Mouse (Mus musculus) B cell, adult 2 months (primary cell): Measurements from ENCODE around the gene Rab38.

Source experiments
- DNase-seq, 2 experiments: peaks; one replicate each; pipeline ENCODE4 v3.0.0; 2022

Rab38 gene

DNA sequence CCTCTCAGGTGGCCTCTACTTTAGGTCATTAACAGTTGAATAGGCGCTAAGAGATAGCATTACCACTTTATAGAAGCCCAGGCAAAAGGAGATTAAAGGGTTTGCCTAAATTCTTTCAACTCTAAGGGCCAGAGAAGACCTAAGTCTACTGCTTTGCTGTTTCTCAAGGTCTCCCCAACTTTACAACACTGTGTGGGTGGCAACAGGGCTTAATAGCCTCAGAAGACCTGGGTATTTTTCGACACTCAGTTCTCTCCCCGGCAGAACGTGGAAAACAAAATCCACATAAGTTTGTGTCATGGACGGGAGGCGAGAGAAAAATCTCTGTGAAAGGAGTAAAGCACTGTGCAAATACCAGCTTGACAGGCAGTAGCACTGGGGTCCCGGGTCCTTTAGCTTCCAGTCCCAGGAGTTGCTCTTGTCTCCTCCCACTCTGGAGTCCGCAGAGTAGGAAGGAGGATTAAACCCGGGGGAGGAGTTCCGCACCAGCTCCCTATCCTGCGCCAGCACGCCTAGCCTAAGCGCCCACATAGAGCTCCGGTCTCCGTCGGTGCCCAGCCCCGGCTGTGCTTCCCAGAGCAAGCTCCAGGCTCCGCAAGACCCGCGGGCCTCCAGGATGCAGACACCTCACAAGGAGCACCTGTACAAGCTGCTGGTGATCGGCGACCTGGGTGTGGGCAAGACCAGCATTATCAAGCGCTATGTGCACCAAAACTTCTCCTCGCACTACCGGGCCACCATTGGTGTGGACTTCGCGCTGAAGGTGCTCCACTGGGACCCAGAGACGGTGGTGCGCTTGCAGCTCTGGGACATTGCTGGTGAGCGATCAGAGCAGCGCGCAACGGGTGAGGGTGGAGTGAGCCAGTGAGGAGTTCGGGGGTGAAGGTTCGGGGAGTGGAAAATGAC lies at the start of gene Rab38:
Gene Rab38, plus strand, starts transcription at position 488 of the 906 bp plus-strand sequence.
- DNase-seq: no peak

DNA sequence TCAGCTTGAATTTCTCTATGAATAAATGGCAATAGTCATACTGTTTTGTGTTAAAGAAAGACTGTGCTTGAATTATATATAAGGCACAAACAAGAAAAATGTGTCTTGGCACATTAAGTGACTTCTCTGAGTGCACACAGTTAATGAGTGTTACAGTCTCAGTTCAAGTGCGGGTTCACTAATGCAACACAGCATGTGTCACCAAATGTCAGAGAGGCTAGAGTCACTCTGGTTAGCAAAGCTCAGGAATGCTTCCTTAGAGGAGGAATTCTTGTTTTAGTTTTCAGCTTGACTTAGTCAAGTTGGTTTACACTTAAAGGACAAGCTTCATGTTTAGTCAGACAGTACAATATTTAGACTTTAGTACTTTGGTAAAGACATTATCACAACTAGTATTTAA lies 35.5 kb upstream of the Rab38 start:
- DNase-seq: no peak

DNA sequence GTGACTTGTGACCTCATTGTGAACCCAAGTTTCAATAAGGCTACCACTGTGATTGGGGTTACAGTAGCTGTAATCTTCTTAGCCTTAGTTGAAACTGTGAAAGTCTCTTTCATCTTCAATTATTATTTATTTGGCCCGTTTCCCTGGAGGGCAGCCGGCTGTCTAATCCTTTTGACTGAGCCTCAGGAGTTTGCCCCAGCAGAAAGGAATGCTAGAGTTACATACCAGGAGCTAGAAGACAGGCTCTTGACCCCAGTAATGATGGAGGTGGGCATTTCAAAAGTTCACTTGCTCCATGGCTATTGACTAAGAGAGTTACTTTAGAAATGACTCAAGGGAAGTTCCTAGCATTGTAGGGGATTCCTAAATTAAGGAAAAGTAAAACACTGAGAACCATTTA lies 34.3 kb upstream of the Rab38 start:
- no peak for DNase-seq

GRCm38 (mm10) chr7:88405311-88405710 lies 24.8 kb upstream of the Rab38 start:
- DNase-seq: no peak

GRCm38 (mm10) chr7:88406466-88406865 lies 23.6 kb upstream of the Rab38 start:
- DNase-seq: no peak

- DNase-seq: no peak
Observed at GRCm38 (mm10) chr7:88421821-88422220, 8.3 kb upstream of the Rab38 start.

- DNase-seq: no peak
Observed at GRCm38 (mm10) chr7:88423889-88424288, 6.2 kb upstream of the Rab38 start.

DNA sequence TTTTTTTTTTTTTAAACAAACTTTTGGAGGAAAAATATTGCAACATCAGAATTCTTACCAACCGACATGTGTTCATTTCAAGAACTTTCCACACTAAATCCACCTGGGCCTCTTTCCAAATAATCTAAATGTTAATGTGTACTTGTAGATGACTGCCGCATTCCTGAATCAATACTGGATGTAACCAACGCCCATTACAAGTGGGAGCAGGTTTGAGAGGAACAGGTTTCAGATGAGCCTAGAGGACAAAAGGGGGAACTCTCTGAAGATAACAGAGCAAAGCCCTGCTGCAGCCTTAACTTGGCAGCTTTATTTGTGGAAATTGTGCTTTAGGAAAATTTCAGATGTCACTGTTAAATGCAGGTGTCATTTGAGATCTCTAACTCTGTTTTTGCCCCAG lies 4.3 kb upstream of the Rab38 start:
- no peak for DNase-seq

GRCm38 (mm10) chr7:88427484-88427883 lies 2.6 kb upstream of the Rab38 start:
- no peak for DNase-seq

DNA sequence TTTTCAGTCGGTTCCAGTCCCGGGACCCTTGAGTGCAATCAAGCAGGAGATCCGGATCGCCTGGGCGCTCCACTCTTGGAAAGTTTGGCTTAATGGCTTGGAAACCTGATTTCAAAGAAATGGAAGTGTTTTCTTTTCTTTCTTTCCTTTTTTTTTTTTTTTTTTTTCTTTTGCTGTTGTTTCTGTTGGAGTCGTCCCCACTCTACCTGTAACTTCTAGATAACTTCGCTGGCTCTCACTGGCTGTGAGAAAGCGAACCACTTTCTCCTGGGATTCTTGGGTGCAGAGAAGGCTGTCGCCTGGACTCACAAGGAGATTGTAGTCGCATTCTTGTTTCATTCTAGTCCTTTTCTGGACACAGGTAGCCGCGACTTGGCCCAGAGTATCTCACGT lies 615 bp downstream of the Rab38 start:
- DNase-seq: no peak

GRCm38 (mm10) chr7:88440301-88440700 lies 10.2 kb downstream of the Rab38 start:
- no peak for DNase-seq

DNA sequence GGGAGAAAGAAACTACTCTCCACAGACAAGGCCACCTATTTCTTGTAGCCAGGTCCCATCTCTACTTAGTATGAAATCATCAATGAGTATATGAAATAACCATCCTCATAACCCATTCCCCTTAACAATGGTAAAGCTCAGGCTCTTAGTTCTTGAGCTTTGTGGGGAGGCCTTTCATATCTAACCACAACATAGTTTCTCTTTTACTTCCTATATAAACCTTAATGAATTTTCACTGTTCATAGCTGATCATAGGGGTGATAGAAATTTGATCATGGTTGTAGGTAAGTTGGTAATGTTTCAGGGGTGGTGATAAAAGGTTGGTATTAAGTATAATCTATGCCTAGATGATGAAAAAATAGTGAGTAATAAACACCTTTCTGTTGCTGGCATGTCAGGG lies 12.6 kb downstream of the Rab38 start:
- DNase-seq: no peak

DNA sequence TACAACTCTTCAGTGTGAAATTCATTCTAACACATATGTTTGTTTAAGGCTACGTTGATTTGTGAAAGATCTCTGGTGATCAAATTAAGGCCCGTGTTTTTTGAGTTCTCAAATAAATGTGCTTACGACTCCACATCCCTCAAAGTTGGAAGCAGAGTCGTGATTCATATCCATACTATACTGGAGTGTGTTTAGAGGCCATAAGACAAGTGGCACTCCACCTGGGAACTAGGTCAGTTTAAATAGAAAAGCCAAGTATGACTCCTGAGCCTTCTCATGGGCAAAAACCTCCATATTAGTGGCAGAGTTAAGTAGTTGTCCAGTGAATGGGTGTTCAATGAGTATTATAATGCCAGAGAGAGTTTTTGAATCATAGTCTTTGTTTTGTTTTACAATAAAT lies 13.4 kb downstream of the Rab38 start:
- DNase-seq: no peak

GRCm38 (mm10) chr7:88445320-88445903 lies 15.3 kb downstream of the Rab38 start:
- DNase-seq: no peak

DNA sequence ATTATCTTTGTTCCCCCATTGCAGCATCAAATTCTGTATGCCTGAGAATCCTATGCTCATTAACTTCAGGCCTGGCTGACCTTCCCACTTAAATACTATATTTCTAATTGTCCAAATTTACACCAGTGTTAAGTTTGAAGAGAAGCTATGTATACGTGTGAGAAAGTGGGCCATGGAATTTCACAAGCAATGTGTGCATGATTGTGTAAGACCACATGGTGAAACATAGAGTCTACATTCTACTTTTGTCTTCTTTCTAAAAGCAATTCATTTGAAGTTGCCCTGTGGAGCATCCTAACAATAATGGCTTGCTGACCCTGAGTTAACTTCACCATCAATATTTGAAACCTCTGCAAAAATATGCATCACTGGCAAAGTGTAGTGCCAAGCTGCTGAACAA lies 23.2 kb downstream of the Rab38 start:
- DNase-seq: no peak

GRCm38 (mm10) chr7:88457827-88458226 lies 27.8 kb downstream of the Rab38 start:
- DNase-seq: no peak

DNA sequence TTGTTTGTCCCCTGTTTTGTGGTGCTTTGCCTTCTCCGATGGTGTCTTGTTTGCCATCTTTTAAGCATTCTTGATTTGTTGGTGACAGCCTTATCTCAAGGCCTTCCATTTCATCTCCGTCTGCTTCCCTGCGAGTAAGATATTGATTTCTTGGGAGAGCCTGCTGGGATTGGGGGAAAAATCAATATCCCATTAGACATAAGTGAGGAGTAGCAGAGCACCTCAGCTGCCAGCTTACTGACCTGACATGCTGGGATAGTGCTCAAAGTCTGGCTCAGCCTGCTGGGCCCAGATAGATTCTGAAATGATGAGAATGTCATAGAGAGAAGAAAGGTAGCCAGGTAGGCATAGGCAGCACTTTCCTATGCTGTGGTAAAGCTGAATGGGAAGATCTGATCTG lies 37.7 kb downstream of the Rab38 start:
- DNase-seq: no peak

DNA sequence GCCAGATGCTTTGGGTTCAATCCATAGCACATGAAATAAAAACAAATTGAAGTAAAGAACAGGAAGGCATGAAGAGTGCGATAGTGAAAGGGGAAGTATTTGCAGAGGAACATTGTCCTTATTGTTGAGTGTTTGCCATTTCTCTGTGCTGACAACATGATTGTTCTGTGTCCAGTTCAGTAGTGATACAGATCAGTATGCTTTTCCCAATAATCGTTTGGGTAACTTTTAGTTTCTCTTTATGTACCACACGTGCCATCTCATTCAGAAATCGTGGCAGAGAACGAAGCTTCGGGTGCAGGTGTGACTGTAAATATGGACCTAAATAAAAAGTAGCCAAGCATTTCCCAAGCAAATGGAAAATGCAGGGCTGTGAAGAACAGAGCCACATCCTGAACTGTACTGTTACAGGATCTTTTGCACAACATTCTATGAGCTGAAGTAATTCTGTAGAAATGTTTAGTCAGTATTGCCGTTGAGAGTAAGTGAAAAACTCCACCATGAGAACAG lies 52.1 kb downstream of the Rab38 start:
- no peak for DNase-seq

GRCm38 (mm10) chr7:88482628-88483027 lies 52.6 kb downstream of the Rab38 start:
- DNase-seq: no peak

DNA sequence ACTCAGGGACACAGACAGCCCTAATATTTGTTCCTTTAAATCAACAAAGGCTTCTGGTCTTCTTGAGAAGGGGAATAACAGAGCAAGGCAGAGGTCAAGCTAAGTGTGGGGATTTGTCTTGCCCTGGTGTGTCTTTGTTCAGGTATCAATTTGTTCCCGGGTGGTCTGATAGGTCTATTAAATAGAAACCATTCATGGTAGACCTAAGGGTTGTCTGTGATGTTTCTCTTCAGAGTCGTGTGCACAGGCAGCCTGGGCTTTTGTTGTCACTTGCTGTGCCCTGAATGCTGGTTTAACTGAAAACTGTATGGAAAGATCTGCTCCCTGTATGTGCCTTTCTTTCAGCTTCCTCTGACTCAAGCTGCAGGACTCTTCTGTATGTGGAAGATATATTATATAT lies 60.9 kb downstream of the Rab38 start:
- no peak for DNase-seq

DNA sequence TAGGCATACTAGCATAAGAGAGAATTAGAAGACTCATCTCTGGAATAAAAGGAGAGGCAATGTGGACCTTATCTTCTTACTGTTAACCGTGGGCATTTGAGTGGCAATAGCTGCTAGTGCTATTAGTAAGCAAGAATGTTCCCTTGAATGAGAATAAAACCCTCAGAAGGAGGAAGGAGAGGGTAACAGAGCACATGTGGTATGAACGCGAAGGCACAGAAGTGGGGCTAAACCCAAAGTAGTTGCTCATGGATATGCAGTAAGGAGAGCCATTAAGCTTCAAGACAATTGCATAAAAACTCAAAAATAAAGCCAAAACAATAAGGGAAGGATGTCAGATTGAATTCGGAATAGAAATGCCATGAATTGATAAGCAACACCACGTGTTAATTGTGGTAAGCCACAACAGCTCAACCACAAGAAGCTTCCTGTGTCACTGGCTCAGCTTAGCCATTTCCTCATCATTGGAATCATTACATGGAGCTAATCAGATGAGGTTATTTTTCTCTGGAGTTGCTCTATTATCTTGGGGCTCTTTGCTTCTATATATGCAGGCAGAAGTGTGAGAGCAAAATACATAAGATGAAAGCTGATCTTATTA lies 72.2 kb downstream of the Rab38 start:
- DNase-seq: no peak

GRCm38 (mm10) chr7:88509748-88510147 lies 79.7 kb downstream of the Rab38 start:
- DNase-seq: no peak

DNA sequence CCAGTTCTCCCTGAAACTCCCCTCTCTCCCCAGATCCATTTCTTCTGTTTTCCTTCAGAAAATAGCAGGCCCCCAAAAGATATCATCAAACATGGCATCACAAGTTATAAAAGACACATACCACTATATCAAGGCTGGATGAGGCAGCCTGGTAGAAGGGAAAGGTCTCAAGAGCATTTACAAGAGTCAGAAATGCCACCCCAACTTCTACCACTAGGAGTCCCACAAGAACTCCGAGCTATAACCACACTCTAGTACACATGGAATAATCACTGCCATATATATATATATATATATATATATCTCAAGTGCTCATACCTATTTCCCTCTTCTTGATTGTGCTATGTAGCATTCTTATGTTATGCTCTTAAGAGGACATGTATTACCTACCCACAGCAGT lies 92.4 kb downstream of the Rab38 start:
- no peak for DNase-seq

DNA sequence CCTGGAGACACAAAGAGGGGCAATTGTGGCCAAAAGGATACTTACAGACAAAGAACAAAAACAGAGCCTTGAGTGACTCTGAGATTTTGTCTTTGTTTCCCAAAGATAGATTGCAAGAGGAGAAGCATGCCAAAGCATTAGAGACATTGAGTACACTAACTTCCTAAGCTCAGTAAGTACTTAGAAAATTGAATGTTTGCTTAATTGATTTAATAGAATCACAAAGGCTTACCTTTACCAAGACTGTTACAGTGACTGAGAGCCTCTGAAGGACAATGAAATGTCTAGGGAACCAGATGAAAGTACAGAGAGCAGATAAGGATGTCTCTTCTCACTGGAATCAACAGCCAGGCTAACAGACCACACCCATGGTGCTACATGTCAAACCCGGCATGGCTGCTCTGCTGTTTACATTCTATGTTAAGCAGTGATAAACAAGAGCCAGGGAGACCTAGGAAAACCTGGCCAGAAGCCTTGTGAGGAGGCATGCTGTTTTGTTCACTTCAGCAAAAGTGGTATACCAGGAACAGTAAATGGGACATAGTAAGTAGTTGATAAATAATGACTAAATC lies 97.1 kb downstream of the Rab38 start:
- DNase-seq: no peak
